Mouse (Mus musculus) erythroblast, embryonic 14.5 days (primary cell): Measurements from ENCODE around the gene Gnao1.

Source experiments
- GATA1 ChIP-seq: IDR thresholded peaks from 2 replicates; pipeline ENCODE4 v1.6.1; 2012; ENCODE audit warnings: low read length, inconsistent platforms, mixed read lengths
- TAL1 ChIP-seq: IDR thresholded peaks from 3 replicates; pipeline ENCODE4 v1.6.1; 2012; ENCODE audit warnings: low read length, inconsistent platforms, mixed read lengths

- no peak for TF ChIP-seq GATA1
- no peak for TF ChIP-seq TAL1
Measured at GRCm38 (mm10) chr8:93886181-93886580, 76.4 kb downstream of the Gnao1 start.
